31 mouse cellular contexts compared by ENCODE assay signal in genomic region chr2:50264059-50264458, GRCm38 (mm10).
"Had no signal": no experiment of that assay in that cellular context is flagged by ENCODE, and none has a peak within 500 bp of the region (broad histone marks: within the 10 kb centered on the region; RNA-seq: fewer than 3 reads in every experiment).

No protein-coding gene starts in this region.

- H3K36me3 ChIP-seq: limb, embryonic 10.5 days; limb, embryonic 12.5 days; limb, embryonic 13.5 days; limb, embryonic 15.5 days; liver, embryonic 12.5 days; liver, embryonic 13.5 days; liver, embryonic 15.5 days; lung, embryonic 15.5 days; midbrain, embryonic 12.5 days; midbrain, embryonic 13.5 days; midbrain, embryonic 15.5 days; neural tube, embryonic 12.5 days had no signal

- ATAC-seq: liver, embryonic 12.5 days; liver, postnatal 0 days; lung, postnatal 0 days; midbrain, embryonic 13.5 days; midbrain, embryonic 15.5 days; midbrain, embryonic 16.5 days had no signal

- DNase-seq: left cerebral cortex, postnatal 4 days; liver; liver, embryonic 13.5 days; liver, postnatal 0 days; lung, adult 18-20 months; lung, adult 2 months; lung, embryonic 14.5 days; lung, postnatal 10 days; lung, postnatal 14 days; lung, postnatal 36 days; lung, postnatal 4 days; midbrain, embryonic 14.5 days had no signal

- H3K4me1 ChIP-seq: limb, embryonic 10.5 days; limb, embryonic 12.5 days; limb, embryonic 13.5 days; limb, embryonic 15.5 days; liver, embryonic 12.5 days; liver, embryonic 13.5 days; liver, embryonic 15.5 days; lung, embryonic 15.5 days; megakaryocyte, embryonic 14.5 days; midbrain, embryonic 13.5 days; midbrain, embryonic 15.5 days; neural tube, embryonic 12.5 days had no signal

- H3K9me3 ChIP-seq: limb, embryonic 10.5 days; limb, embryonic 12.5 days; limb, embryonic 13.5 days; limb, embryonic 15.5 days; liver, embryonic 12.5 days; liver, embryonic 13.5 days; liver, embryonic 15.5 days; lung, embryonic 15.5 days; megakaryocyte, embryonic 14.5 days; midbrain, embryonic 12.5 days; midbrain, embryonic 13.5 days; midbrain, embryonic 15.5 days; neural tube, embryonic 12.5 days had no signal

- H3K4me2 ChIP-seq: limb, embryonic 12.5 days; limb, embryonic 13.5 days; limb, embryonic 15.5 days; liver, embryonic 11.5 days; liver, embryonic 12.5 days; liver, embryonic 13.5 days; liver, embryonic 15.5 days; lung, embryonic 14.5 days; lung, embryonic 15.5 days; midbrain, embryonic 12.5 days; midbrain, embryonic 13.5 days; midbrain, embryonic 15.5 days; neural tube, embryonic 12.5 days had no signal

- H3K27me3 ChIP-seq: limb, embryonic 12.5 days; limb, embryonic 13.5 days; limb, embryonic 15.5 days; liver, embryonic 12.5 days; liver, embryonic 13.5 days; liver, embryonic 15.5 days; lung, embryonic 15.5 days; midbrain, embryonic 12.5 days; midbrain, embryonic 13.5 days; midbrain, embryonic 15.5 days; neural tube, embryonic 12.5 days had no signal

- H3K9ac ChIP-seq: limb, embryonic 12.5 days; limb, embryonic 13.5 days; limb, embryonic 15.5 days; liver, embryonic 12.5 days; liver, embryonic 13.5 days; liver, embryonic 14.5 days; liver, embryonic 15.5 days; liver, postnatal 0 days; lung, embryonic 14.5 days; lung, embryonic 15.5 days; midbrain, embryonic 12.5 days; midbrain, embryonic 13.5 days; midbrain, embryonic 15.5 days; neural tube, embryonic 12.5 days had no signal

- H3K4me3 ChIP-seq: left cerebral cortex, adult 2 months; limb, embryonic 10.5 days; limb, embryonic 12.5 days; limb, embryonic 13.5 days; limb, embryonic 15.5 days; liver, embryonic 12.5 days; liver, embryonic 13.5 days; liver, embryonic 15.5 days; lung, embryonic 15.5 days; megakaryocyte, embryonic 14.5 days; midbrain, embryonic 12.5 days; midbrain, embryonic 13.5 days; midbrain, embryonic 15.5 days; myocyte; neural tube, embryonic 12.5 days had no signal

- H3K27ac ChIP-seq: left cerebral cortex, adult 2 months; limb, embryonic 10.5 days; limb, embryonic 12.5 days; limb, embryonic 13.5 days; limb, embryonic 15.5 days; liver, embryonic 12.5 days; liver, embryonic 13.5 days; liver, embryonic 14.5 days; liver, embryonic 15.5 days; lung, embryonic 15.5 days; macrophage; midbrain, embryonic 12.5 days; midbrain, embryonic 13.5 days; midbrain, embryonic 15.5 days; neural tube, embryonic 12.5 days had no signal
